Mouse (Mus musculus) intestine, embryonic 14.5 days (tissue): ENCODE measurements at regions not wholly inside any gene's neighbourhood (a gene's known extent, or its start where the extent isn't known, plus 50 kb on each side); places are given as distances from the start of the nearest gene placed in this dataset.

Experiments used
- ATAC-seq: fragments of 200-750 bp; cut with Nextera tagmentation; replicated peaks from 2 replicates; pipeline ENCODE4 v1.8.0; 2017; ENCODE audit warnings: low read depth, moderate number of reproducible peaks, moderate TSS enrichment, moderate library complexity; ENCODE audit not compliant: low FRiP score, low TSS enrichment
- DNase-seq: peaks from one replicate; pipeline ENCODE4 v3.0.0-alpha.2; 2018; ENCODE audit warnings: low spot score
- H3K27ac ChIP-seq: fragments of 300-500 bp; sonication (generic); 2 replicates; pipeline ENCODE4 v1.5.1; 2014; ENCODE audit warnings: low read depth, mild to moderate bottlenecking, control low read depth
- H3K27me3 ChIP-seq: fragments of 300-500 bp; sonication (generic); replicated peaks from 2 replicates; pipeline ENCODE4 v1.6.1; 2014; ENCODE audit warnings: low read length, control low read depth; ENCODE audit not compliant: control insufficient read depth, insufficient read depth
- H3K36me3 ChIP-seq: fragments of 300-500 bp; sonication (generic); 2 replicates; pipeline ENCODE4 v1.6.1; 2014; ENCODE audit warnings: low read length, control low read depth; ENCODE audit not compliant: control insufficient read depth, insufficient read depth
- H3K4me1 ChIP-seq: fragments of 300-500 bp; sonication (generic); replicated peaks from 2 replicates; pipeline ENCODE4 v1.6.1; 2014; ENCODE audit warnings: low read length, control low read depth, mixed read lengths; ENCODE audit not compliant: control insufficient read depth, insufficient read depth
- H3K4me2 ChIP-seq: fragments of 300-500 bp; sonication (generic); 2 replicates; pipeline ENCODE4 v1.6.1; 2014; ENCODE audit warnings: low read length
- H3K4me3 ChIP-seq: fragments of 300-500 bp; sonication (generic); 2 replicates; pipeline ENCODE4 v1.5.1; 2014; ENCODE audit warnings: low read depth, low read length, control low read depth, mixed read lengths
- H3K9ac ChIP-seq: fragments of 300-500 bp; sonication (generic); 2 replicates; pipeline ENCODE4 v1.6.1; 2014; ENCODE audit warnings: mild to moderate bottlenecking, low read length
- H3K9me3 ChIP-seq: fragments of 300-500 bp; sonication (generic); 2 replicates; pipeline ENCODE4 v1.6.1; 2016; ENCODE audit warnings: low read length, control low read depth; ENCODE audit not compliant: control insufficient read depth
- WGBS: fragments of 180-500 bp; shearing (Covaris S2); extraction: QIAGEN DNeasy Blood & Tissue Kit; methylation state at CpG from one replicate; pipeline ENCODE4 v1.1.7; 2014; 5-methylcytosine and 5-hydroxymethylcytosine counted together

GRCm38 (mm10) chr13:112237377-112237776 is 50.9 kb upstream of the Ankrd55 start:
- H3K27ac ChIP-seq: no peak overlapping the region
- ATAC-seq: no peak
- 65% methylated on average over 5 of the region's 5 CpGs for WGBS

DNA sequence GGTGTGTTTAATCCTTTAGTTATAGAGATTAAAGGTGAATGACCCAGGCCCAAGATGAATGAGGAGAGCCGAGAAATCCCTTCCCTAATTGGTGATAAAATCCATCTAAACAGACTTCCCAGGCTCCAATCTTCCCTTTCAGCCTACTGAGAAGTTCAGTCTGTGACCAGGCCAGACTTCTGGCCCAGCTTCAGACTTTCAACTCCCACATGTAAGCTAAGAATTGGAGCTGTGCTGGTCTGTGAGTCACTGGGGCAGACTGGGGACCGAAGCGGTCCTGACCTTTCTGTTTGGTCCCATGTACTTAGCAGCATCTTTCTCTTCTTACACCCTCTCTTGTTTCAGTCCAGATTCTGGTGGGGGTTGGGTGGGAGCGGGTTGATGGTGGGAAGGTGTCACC is 50.3 kb upstream of the Ankrd55 start:
- Histone ChIP-seq H3K36me3 (no peaks in the 10 kb centered on the region), H3K4me2 (no peak overlapping the region), H3K9ac (no peak overlapping the region), H3K4me3 (no peak overlapping the region), H3K27me3 (no peaks in the 10 kb centered on the region), H3K4me1 (no peaks in the 10 kb centered on the region), H3K9me3 (peaks cover 6% of the 10 kb centered on the region; the same call in 1 of the 2 replicates), H3K27ac (no peak overlapping the region)
- ATAC-seq: no peak
- WGBS: 61% methylated on average over 4 of the region's 4 CpGs
- no peak for DNase-seq

More at GRCm38 (mm10) chr13:112237377-112237776, 50.9 kb upstream of the Ankrd55 start:
- H3K4me2 ChIP-seq: no peak overlapping the region
- no peak for DNase-seq
- H3K4me1 ChIP-seq: no peaks in the 10 kb centered on the region
- H3K27me3 ChIP-seq: no peaks in the 10 kb centered on the region
- H3K9ac ChIP-seq: no peak overlapping the region
- H3K4me3 ChIP-seq: no peak overlapping the region
- peaks cover 6% of the 10 kb centered on the region; the same call in 1 of the 2 replicates for H3K9me3 ChIP-seq
- H3K36me3 ChIP-seq: no peaks in the 10 kb centered on the region
